Mouse (Mus musculus): ENCODE measurements around the gene Polr2b. TPM values are rescaled to one million over a fixed set of nuclear protein-coding genes. Genes with fewer than 3 reads are reported as not detected.

The Polr2b gene
- 63.3 and 67.3 TPM in 2 replicates for polyA plus RNA-seq (2015; fragmentation: Nextera tagmentation; extraction: Ambion mirVana)

GRCm38 (mm10) chr5:77309924-77310772, at the start of gene Polr2b, which contains the start of gene Noa1:
Gene Polr2b (plus strand): TSS chr5:77310147.
Gene Noa1 (minus strand): TSS chr5:77310084.
- peak; percentile 96 for ATAC-seq (ENCODE audit: insufficient number of reproducible peaks, insufficient read depth, low FRiP score, low TSS enrichment, low read depth)
- Histone ChIP-seq H3K4me1 (peaks cover 26% of the 10 kb centered on the region), H3K27me3 (no peaks in the 10 kb centered on the region), H3K36me3 (peaks cover 47% of the 10 kb centered on the region), H3K9me3 (no peaks in the 10 kb centered on the region), H3K4me3 (peak within 1 kb of the TSS; percentile 82), H3K4me2 (peak within 1 kb of the TSS; percentile 100), H3K27ac (peak within 1 kb of the TSS; percentile 95), H3K9ac (peak within 1 kb of the TSS; percentile 93)
- WGBS = under 1% methylated on average over 85 of the region's 85 CpGs

DNA sequence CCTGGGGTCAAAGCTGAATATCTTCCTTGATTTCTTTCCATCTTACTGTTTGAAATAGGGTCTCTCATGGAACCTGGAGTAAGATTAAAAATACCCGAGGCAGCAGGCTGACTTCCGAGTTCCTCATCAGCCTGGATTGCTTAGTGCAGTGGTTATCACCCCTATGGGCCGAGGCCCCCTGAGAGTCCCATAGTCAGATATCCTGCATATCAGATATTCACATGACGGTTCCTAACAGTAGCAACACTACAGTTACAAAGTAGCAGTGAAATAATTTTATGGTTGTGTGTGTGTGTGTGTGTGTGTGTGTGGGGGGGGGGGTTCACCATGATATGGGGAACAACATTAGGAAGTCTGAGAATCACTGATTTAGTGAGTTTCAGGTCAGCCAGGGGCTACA, 48.8 kb upstream of the Polr2b start:
- Histone ChIP-seq H3K27ac (no peak overlapping the region), H3K27me3 (no peaks in the 10 kb centered on the region), H3K9me3 (no peaks in the 10 kb centered on the region), H3K36me3 (no peaks in the 10 kb centered on the region), H3K4me2 (no peak overlapping the region), H3K4me1 (no peaks in the 10 kb centered on the region; the same call in 1 of the 2 replicates), H3K9ac (no peak overlapping the region), H3K4me3 (no peak overlapping the region)
- no peak for ATAC-seq (ENCODE audit: insufficient number of reproducible peaks, insufficient read depth, low FRiP score, low TSS enrichment, low read depth)
- 83% methylated on average over 4 of the region's 4 CpGs for WGBS

DNA sequence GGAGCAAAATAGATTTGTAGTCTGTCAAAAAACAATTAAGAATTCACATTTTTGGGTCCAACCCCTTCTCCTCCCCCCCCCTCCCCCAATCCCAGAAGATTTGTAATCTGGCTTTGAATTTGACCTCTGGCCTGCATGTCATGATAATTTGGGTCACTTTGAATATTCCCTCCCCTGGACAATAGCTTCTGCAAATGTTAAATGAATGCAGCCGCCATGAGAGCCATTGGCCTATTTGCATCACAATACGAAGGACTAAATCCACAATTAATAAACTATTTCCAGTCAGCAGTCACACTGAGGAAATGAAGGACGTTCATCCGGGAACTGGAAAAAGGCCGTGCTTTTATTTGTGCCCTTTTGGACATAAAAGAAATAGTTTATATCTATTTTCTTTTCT, 47.8 kb upstream of the Polr2b start:
- 80% methylated on average over 5 of the region's 5 CpGs for WGBS

GRCm38 (mm10) chr5:77265081-77265670, 44.8 kb upstream of the Polr2b start, which contains the start of gene Rest:
Gene Rest (plus strand): TSS chr5:77265491.
- Histone ChIP-seq H3K4me1 (peaks cover 19% of the 10 kb centered on the region), H3K4me3 (peak within 1 kb of the TSS; percentile 95), H3K36me3 (peaks cover 23% of the 10 kb centered on the region), H3K27ac (peak within 1 kb of the TSS; percentile 98), H3K9me3 (no peaks in the 10 kb centered on the region), H3K9ac (peak within 1 kb of the TSS; percentile 96), H3K4me2 (peak within 1 kb of the TSS; percentile 63), H3K27me3 (no peaks in the 10 kb centered on the region)
- under 1% methylated on average over 52 of the region's 78 CpGs for WGBS
- ATAC-seq (ENCODE audit: insufficient number of reproducible peaks, insufficient read depth, low FRiP score, low TSS enrichment, low read depth) = peak; percentile 86

More for the DNA sequence above, 47.8 kb upstream of the Polr2b start:
- Histone ChIP-seq H3K9ac (no peak overlapping the region), H3K27ac (no peak overlapping the region), H3K9me3 (no peaks in the 10 kb centered on the region), H3K4me3 (no peak overlapping the region), H3K36me3 (no peaks in the 10 kb centered on the region), H3K4me2 (no peak overlapping the region), H3K4me1 (no peaks in the 10 kb centered on the region; the same call in 1 of the 2 replicates), H3K27me3 (no peaks in the 10 kb centered on the region)
- no peak for ATAC-seq (ENCODE audit: insufficient number of reproducible peaks, insufficient read depth, low FRiP score, low TSS enrichment, low read depth)

DNA sequence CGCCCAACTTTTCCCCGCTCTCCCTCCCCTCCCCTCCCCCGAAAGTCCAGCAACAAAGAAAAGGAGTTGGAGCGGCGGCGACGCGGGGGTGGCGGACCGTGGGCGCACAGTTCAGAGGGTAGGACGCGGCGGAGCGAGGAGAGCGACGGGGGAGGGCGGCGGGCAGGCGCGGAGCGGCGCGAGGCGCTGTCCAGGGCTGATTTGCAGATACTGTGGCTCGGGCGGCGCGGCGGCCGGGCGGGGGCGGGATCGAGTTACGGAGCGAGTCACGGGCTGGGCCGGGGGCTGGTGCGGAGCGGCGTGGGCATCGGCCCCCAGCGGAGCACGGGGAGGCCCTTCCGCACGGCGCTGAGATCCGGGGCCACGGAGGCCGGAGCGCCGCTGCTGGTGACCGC, 44.3 kb upstream of the Polr2b start:
- WGBS = 1% methylated on average over 26 of the region's 53 CpGs
- peak overlapping the region; percentile 98 for H3K27ac ChIP-seq
- H3K9ac ChIP-seq = peak overlapping the region; percentile 96
- H3K4me1 ChIP-seq = peaks cover 21% of the 10 kb centered on the region
- H3K4me2 ChIP-seq = peak overlapping the region; percentile 63
- ATAC-seq (ENCODE audit: insufficient number of reproducible peaks, insufficient read depth, low FRiP score, low TSS enrichment, low read depth) = peak; percentile 89
- H3K36me3 ChIP-seq = peaks cover 28% of the 10 kb centered on the region
- no peaks in the 10 kb centered on the region for H3K27me3 ChIP-seq
- H3K9me3 ChIP-seq = no peaks in the 10 kb centered on the region
- peak overlapping the region; percentile 95 for H3K4me3 ChIP-seq

- peak overlapping the region; percentile 63 for H3K4me2 ChIP-seq
- peak; percentile 54 for ATAC-seq (ENCODE audit: insufficient number of reproducible peaks, insufficient read depth, low FRiP score, low TSS enrichment, low read depth)
- no peaks in the 10 kb centered on the region for H3K27me3 ChIP-seq
- peak overlapping the region; percentile 98 for H3K27ac ChIP-seq
- WGBS = under 1% methylated on average over 79 of the region's 87 CpGs
- H3K9me3 ChIP-seq = no peaks in the 10 kb centered on the region
- H3K9ac ChIP-seq = peak overlapping the region; percentile 96
- peak overlapping the region; percentile 95 for H3K4me3 ChIP-seq
- peaks cover 34% of the 10 kb centered on the region for H3K36me3 ChIP-seq
- H3K4me1 ChIP-seq = peaks cover 21% of the 10 kb centered on the region
Measured at GRCm38 (mm10) chr5:77266066-77266885, 43.7 kb upstream of the Polr2b start.

GRCm38 (mm10) chr5:77266886-77267401, 43.0 kb upstream of the Polr2b start:
- ATAC-seq (ENCODE audit: insufficient number of reproducible peaks, insufficient read depth, low FRiP score, low TSS enrichment, low read depth) = no peak
- H3K9ac ChIP-seq = peak overlapping the region; percentile 96
- WGBS = 2% methylated on average over 11 of the region's 11 CpGs
- H3K27ac ChIP-seq = peak overlapping the region; percentile 98
- H3K27me3 ChIP-seq = no peaks in the 10 kb centered on the region
- H3K36me3 ChIP-seq = peaks cover 40% of the 10 kb centered on the region
- no peaks in the 10 kb centered on the region for H3K9me3 ChIP-seq
- H3K4me2 ChIP-seq = peak overlapping the region; percentile 63
- H3K4me3 ChIP-seq = peak overlapping the region; percentile 95
- peaks cover 21% of the 10 kb centered on the region for H3K4me1 ChIP-seq

- Histone ChIP-seq H3K27me3 (no peaks in the 10 kb centered on the region), H3K4me2 (peak overlapping the region; percentile 63), H3K36me3 (peaks cover 45% of the 10 kb centered on the region), H3K9ac (no peak overlapping the region), H3K27ac (no peak overlapping the region), H3K4me3 (peak overlapping the region; percentile 95), H3K9me3 (no peaks in the 10 kb centered on the region), H3K4me1 (peaks cover 21% of the 10 kb centered on the region)
- 67% methylated on average over 4 of the region's 4 CpGs for WGBS
- ATAC-seq (ENCODE audit: insufficient number of reproducible peaks, insufficient read depth, low FRiP score, low TSS enrichment, low read depth) = no peak
Measured at GRCm38 (mm10) chr5:77267441-77267840, 42.5 kb upstream of the Polr2b start.

GRCm38 (mm10) chr5:77267957-77268624, 41.9 kb upstream of the Polr2b start:
- peak overlapping the region; percentile 63 for H3K4me2 ChIP-seq
- H3K9ac ChIP-seq = no peak overlapping the region
- peaks cover 21% of the 10 kb centered on the region for H3K4me1 ChIP-seq
- no peak for ATAC-seq (ENCODE audit: insufficient number of reproducible peaks, insufficient read depth, low FRiP score, low TSS enrichment, low read depth)
- H3K27ac ChIP-seq = no peak overlapping the region
- H3K27me3 ChIP-seq = no peaks in the 10 kb centered on the region
- 94% methylated on average over 30 of the region's 30 CpGs for WGBS
- H3K36me3 ChIP-seq = peaks cover 51% of the 10 kb centered on the region
- H3K9me3 ChIP-seq = no peaks in the 10 kb centered on the region
- peak overlapping the region; percentile 95; the same call in 1 of the 2 replicates for H3K4me3 ChIP-seq

GRCm38 (mm10) chr5:77269399-77269798, 40.5 kb upstream of the Polr2b start:
- peaks cover 64% of the 10 kb centered on the region for H3K36me3 ChIP-seq

More at GRCm38 (mm10) chr5:77269399-77269798, 40.5 kb upstream of the Polr2b start:
- 75% methylated on average over 8 of the region's 8 CpGs for WGBS
- Histone ChIP-seq H3K9me3 (no peaks in the 10 kb centered on the region), H3K27ac (no peak overlapping the region), H3K9ac (no peak overlapping the region), H3K4me1 (peaks cover 21% of the 10 kb centered on the region), H3K4me3 (no peak overlapping the region), H3K4me2 (0 out of 2 replicates have a peak overlapping the region, but pooled peaks have one; percentile 18), H3K27me3 (no peaks in the 10 kb centered on the region)
- no peak for ATAC-seq (ENCODE audit: insufficient number of reproducible peaks, insufficient read depth, low FRiP score, low TSS enrichment, low read depth)

All from embryonic facial prominence, embryonic 13.5 days (tissue).